Mouse (Mus musculus) brain, embryonic 18.5 days (tissue): ENCODE results near the gene Tmem255a.
"Not testable (repeated sequence)": the region's sequence is repeated elsewhere in the genome, so short reads cannot be mapped to it uniquely, and the experiment has no call there.

Source experiments
- DNase-seq: peaks from one replicate; pipeline ENCODE4 v3.0.0-alpha.2; 2012; ENCODE audit warnings: low read depth, low spot score

The Tmem255a gene

GRCm38 (mm10) chrX:38251851-38252571 is at the start of gene Tmem255a:
TSS of gene Tmem255a (minus strand) at chrX:38252439.
- no peak for DNase-seq

GRCm38 (mm10) chrX:38259610-38260009 is 7.4 kb upstream of the Tmem255a start:
- no peak for DNase-seq

- DNase-seq = no peak
Observed at GRCm38 (mm10) chrX:38250352-38250950, 1.8 kb downstream of the Tmem255a start.

GRCm38 (mm10) chrX:38249640-38250351 is 2.4 kb downstream of the Tmem255a start:
- no peak for DNase-seq

GRCm38 (mm10) chrX:38247601-38248000 is 4.6 kb downstream of the Tmem255a start:
- DNase-seq = no peak

GRCm38 (mm10) chrX:38247108-38247507 is 5.1 kb downstream of the Tmem255a start:
- no peak for DNase-seq

- DNase-seq = no peak
Observed at GRCm38 (mm10) chrX:38237731-38238130, 14.5 kb downstream of the Tmem255a start.

GRCm38 (mm10) chrX:38229888-38230287 is 22.4 kb downstream of the Tmem255a start:
- DNase-seq = no peak

GRCm38 (mm10) chrX:38222757-38223156 is 29.5 kb downstream of the Tmem255a start:
- DNase-seq = no peak

- no peak for DNase-seq
Observed at GRCm38 (mm10) chrX:38217676-38217991, 34.6 kb downstream of the Tmem255a start.

- no peak for DNase-seq
Observed at GRCm38 (mm10) chrX:38216986-38217675, 35.1 kb downstream of the Tmem255a start.

GRCm38 (mm10) chrX:38207392-38207791 is 44.8 kb downstream of the Tmem255a start:
- no peak for DNase-seq

- DNase-seq = no peak
Observed at GRCm38 (mm10) chrX:38201816-38202215, 50.4 kb downstream of the Tmem255a start.

GRCm38 (mm10) chrX:38190458-38190764 is 61.8 kb downstream of the Tmem255a start:
- no peak for DNase-seq

GRCm38 (mm10) chrX:38189552-38190457 is 62.4 kb downstream of the Tmem255a start, which contains the start of gene Zbtb33:
TSS of gene Zbtb33 (plus strand) at chrX:38189793.
- peak; percentile 66 for DNase-seq

- DNase-seq = no peak
Observed at GRCm38 (mm10) chrX:38185520-38185919, 66.7 kb downstream of the Tmem255a start.

GRCm38 (mm10) chrX:38181608-38182258 is 70.5 kb downstream of the Tmem255a start:
- DNase-seq = no peak

- no peak for DNase-seq
Observed at GRCm38 (mm10) chrX:38180656-38181607, 71.3 kb downstream of the Tmem255a start.

GRCm38 (mm10) chrX:38179891-38180310 is 72.3 kb downstream of the Tmem255a start:
- not testable (repeated sequence) for DNase-seq

- DNase-seq = no peak
Observed at GRCm38 (mm10) chrX:38166592-38166991, 85.6 kb downstream of the Tmem255a start.
